Mouse (Mus musculus): ENCODE results near the gene Usp19.

DNA sequence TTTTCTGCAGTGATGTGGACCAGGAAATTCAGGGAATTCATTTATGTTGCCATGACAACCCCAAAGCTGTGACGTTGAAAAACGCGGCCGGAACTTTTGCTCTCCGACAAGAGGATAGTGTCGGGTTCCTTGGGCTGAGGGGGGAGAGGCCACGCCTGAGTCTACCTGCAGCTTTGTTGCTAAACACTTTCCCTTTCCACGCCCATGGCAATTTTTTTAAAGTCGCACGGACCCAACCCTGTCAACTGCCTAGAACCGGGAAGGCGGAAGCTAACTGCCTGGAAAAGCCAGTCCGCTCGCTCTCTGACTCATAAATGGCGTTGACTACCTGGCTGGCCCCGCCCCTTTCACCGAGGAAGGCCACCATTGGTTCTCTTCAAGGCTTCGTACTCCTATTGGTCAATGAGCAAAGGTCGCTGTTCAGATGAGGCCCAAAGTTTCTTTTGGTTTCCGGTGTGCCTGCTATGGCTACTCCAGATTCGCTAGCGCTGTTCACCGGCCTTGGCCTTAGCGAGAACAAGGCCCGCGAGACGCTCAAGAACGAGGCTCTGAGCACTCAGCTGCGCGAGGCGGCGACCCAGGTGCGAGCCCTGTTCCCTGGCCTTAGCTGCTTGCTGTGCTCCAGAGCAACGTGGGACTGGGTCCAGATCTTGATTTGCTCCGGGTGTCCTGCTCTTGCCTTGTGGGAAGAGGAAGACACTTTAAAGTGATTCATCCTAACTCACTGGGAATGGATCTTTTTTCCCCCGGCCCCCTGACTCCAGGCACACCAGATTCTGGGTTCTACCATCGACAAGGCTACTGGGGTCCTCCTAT, 17.4 kb downstream of the Usp19 start, which contains the start of gene Qars:
- TF ChIP-seq CTCF (IDR thresholded peaks at IDR 0.05; ENCODE audit: low read depth, low read length) (no peak), POLR2A (IDR thresholded peaks at IDR 0.05; ENCODE audit: borderline replicate concordance, low read depth, low read length) (no peak)
